In genomic region chr10:18147224-18147623, GRCm38 (mm10) we compare ENCODE assay signal across 12 mouse cellular contexts.
"Had no signal": no experiment of that assay in that cellular context is flagged by ENCODE, and none has a peak within 500 bp of the region (broad histone marks: within the 10 kb centered on the region; RNA-seq: fewer than 3 reads in every experiment).

No protein-coding gene starts in this region.

- H3K4me2 ChIP-seq: liver, embryonic 11.5 days; liver, embryonic 15.5 days; midbrain, embryonic 15.5 days had no signal

- H3K9ac ChIP-seq: liver, embryonic 15.5 days; midbrain, embryonic 15.5 days had no signal

- H3K4me3 ChIP-seq: left cerebral cortex, adult 2 months; liver, embryonic 15.5 days; midbrain, embryonic 15.5 days had no signal

- H3K36me3 ChIP-seq: liver, embryonic 15.5 days; midbrain, embryonic 15.5 days had no signal

- H3K27ac ChIP-seq: left cerebral cortex, adult 2 months; liver, embryonic 15.5 days; midbrain, embryonic 15.5 days had no signal

- H3K9me3 ChIP-seq: liver, embryonic 15.5 days; midbrain, embryonic 15.5 days had no signal

- H3K4me1 ChIP-seq: liver, embryonic 15.5 days; midbrain, embryonic 15.5 days had no signal

- DNase-seq: kidney, adult 9 months; kidney, postnatal 14 days; lung, adult 2 months; lung, postnatal 36 days; right cerebral cortex, adult 18-20 months; right cerebral cortex, postnatal 25 days; thymus, postnatal 36 days had no signal

- ATAC-seq: lung, postnatal 0 days; midbrain, embryonic 15.5 days had no signal

- H3K27me3 ChIP-seq: liver, embryonic 15.5 days; midbrain, embryonic 15.5 days had no signal
